Mouse (Mus musculus): Measurements from ENCODE around the gene Cmas.
A peak's percentile ranks its signal among the peaks of the same experiment; 100 is the strongest.

Gene Cmas

DNA sequence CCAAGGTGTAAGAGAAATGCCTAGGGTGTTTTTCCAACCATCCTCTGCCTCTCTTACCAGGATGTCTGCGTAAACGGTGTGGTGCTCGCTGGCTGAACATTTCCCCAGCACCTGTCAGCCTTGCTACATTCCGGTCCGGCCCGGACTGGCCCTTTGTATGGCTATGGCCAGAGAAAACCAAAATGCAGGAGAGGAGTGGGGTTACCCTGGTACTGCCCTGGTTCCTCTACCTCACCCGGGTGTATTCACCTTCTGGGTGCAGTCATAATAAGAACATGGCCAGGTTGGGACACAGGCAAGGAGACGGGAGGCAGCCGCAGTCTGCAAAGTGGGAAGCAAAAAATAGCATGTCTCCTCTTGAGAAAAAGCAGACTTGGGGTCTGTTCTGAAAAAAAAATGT, 38.6 kb downstream of the Cmas start:
- no peak for DNase-seq

DNA sequence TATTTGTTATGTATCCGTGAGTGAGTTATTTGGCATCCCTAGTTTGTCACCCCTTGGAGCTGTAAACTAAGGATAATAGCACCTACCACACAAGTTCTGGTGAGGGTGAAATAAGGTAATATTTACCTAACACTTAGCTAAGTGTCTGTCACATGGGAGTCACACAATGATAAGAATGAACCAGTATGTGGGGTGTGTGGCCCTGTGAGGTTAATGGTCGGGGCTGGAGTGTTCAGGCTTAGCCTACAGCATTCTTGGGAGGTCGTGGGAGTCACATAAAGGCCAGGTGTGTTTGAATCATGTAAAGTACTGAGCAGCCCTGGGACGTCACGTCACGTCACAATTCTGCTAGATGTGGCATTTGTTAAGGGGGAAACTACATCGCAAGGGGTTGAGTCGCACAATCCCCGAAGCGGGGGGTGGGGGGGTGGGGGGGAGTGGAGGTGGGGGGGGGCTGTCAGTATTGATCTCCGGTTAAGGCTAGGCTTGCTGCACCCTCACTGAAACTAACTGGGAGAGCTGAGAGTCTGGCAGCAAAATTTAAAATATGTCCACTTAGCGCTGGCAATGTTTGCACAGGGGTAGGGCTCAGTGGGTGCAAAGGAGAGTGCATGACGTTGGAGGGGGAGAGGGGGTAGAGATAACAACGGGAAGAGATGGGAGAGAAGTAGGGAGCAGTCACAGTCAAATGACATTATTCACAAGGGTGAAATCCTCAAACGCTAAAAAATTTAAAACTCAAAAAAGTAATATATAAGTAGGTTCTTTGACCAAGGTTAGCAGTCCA, 39.4 kb downstream of the Cmas start:
- DNase-seq: no peak

DNA sequence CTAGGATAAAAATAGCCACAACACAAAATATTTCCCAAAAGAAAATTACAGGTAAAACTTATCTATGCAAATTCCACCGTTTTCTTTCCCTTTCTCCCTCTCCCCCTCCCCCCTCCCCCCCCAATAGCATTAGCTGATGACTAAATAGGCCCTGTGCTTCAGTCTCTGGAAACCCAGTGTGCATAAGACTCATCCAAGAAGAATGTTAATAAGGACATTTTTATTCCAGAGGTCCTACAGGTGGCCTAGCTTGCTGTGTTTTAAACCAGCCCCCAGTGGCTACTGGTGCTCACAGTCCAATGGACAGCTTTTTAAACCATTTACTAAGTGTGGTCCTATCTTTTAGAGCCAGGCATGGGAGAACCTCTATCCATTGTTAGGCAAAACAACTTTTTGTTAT, 41.5 kb downstream of the Cmas start:
- DNase-seq: no peak

DNA sequence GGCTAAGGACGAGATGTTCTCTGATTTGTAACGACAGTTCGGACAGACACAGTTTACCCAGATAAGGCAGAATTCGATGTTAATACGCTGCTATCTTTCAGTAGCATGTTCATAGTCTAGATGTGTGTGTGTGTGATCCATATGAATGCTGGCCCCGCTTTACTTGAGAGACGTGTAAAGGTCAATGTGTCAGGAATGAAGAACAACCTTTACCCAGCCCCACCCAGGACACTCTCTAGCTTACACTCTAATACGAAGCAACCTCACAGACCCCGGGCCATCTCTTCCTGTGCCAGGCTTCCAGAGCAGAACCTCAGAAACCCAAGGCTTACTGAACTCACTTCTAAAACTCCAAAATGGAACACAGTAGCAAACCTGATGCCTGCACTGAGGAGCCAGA, 42.4 kb downstream of the Cmas start:
- DNase-seq: no peak

DNA sequence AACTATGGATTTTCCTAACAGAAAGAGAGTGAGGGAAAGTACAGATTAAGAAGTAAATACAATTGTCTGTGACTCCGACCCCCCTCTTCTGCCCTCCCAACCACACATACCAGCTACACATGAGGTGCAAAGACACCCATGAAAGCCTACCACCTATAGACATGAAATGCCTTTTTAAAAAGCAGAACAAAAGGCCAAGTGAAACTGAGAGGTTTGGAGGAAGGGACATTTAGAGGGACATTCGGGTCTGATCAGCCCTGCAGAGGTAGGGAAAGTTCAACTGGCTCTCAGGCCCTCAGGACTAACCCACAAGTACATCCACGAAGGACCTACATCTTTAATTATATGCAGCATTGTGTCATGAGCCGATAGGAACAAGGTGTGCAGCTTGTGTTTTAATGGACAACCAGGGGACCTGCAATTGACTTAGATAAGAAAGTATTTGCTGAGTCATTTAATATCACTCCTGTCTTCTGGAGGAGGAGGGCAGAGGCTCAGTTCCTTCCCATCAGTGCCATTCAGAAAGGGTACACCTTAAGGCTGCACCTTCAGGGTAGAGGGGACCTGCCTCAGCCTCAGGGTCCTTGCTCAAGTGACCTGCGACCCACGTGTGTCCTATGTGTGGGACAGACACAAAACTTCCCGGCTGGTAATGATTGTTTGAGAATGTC, 43.4 kb downstream of the Cmas start:
- no peak for DNase-seq

DNA sequence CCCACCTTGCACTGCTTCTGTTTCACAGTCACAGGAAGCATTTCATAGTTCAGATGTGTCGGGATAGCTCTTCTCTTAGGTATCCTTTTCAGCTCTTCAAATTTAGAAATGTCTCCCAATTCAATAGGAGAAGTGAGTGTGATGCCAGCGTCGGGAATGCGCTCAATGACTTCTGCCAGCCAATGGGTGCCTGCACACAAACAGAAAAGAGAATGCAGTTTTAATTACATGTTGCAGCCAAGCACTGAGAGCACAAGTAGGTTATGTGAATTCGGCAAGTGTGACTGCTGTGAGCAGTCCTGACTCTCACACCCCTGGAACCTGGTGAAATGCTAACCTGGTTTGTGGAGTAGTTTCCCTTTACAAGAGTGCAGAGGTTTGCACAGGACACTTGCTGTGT, 45.2 kb downstream of the Cmas start:
- DNase-seq: no peak

DNA sequence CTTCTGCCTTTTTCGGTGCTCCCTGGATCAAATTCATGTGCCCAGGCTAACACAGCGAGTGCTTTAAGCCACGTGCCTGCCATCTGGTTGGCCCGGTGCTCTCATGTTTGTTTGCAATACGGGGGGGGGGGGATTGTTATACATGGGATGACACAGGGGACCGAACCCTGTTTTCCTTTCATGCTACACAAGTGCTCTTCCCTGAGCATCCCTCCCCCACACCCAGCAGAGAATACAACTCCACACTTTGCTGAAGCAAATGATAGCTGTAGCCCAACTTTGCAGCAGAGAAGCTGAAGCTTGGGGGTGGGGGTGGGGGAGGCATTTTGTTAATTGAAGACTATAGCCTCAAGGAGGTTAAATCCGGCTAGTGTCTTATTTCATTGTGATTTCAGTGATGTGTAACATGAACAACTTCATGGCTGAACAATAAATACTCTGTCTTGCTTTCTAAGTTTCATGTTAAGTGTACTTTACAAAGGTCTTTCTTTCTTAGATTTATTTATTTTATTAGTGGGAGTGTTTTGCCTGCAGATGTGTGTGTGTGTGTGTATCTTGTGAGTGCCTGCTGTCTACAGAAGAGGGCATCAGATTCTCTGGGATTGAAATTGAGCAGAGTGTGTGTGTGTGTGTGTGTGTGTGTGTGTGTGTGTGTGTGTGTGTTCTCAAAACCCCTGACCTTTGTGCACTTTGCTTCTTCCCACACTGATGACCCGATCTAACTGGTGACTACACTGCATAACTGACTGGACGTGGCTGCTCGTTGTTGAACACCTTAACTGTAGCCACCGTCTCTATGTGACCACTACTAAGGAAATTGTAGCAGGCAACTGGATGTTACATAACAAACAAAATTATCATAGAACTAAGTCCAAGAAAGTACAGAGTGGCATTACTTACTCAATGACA, 46.4 kb downstream of the Cmas start:
- no peak for DNase-seq

DNA sequence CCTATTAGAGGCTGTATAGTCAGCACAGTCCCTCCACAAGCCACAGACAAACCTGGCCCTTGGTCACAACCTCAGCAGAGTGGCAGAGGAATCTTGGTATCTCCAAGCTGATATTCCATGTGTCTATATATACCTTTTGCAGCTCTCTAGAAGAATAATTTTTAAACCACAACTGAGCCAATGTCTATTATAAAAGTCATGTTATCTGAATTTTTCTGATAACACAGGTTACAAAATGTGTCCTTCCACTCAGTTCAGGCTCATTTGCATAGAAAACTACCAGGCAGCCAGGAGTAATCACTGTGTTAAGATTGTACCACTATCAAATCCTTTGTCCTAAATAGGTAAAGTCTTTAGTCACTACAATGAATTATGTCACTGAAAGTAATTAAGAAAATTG, 47.9 kb downstream of the Cmas start, which contains the start of gene Sult6b2:
Gene Sult6b2, minus strand, starts transcription at position 101 of the 400 bp plus-strand sequence.
- DNase-seq: no peak

DNA sequence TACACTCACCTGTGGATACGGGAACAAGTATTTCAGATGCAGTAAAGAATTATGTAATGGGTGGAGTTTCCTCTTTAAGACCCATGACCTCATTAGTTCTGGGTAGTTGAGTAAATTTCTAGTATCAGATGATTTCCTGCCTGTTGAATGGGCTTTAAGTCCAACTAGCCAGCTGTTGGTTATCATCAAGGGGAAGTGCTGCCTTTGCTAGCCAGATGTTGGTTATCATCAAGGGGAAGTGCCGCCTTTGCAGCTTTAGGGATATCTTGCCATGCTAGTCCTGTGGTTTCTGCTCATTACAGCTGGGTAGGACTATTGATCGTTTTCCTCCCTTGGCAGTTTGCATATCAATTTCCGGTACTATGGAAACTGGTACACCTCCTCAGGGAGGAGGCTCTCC, 49.8 kb downstream of the Cmas start:
- no peak for DNase-seq

DNA sequence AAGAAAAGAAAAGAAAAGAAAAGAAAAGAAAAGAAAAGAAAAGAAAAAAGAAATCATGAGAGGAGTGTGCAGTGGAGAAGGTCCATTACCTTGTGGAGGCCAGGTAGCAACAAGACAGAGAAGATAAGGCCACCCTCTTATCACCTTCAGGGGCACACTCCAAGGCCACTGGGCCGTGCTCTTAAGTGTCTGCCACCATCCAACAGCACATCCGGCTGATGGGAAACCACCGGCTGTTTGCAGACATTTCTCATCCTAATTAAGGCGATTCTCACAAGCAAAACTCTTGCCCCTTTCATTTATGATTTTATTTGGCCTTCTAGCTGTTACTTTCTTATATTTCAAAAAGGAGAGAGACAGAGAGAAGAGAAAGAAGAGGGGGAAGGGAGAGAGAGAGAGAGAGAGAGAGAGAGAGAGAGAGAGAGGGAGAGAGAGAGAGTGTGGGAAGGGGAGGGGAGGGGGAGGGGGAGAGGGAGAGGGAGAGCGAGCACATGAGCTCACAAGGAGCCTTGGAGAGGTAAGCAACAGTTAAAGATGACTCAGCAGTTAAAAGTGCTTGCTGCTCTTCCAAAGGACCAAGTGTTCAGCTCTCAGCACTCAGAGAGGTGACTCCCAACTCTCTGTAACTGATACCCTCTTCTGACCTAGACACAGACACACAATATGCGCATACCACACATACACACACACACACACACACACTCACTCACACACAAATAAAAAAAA, 53.0 kb downstream of the Cmas start:
- DNase-seq: no peak

DNA sequence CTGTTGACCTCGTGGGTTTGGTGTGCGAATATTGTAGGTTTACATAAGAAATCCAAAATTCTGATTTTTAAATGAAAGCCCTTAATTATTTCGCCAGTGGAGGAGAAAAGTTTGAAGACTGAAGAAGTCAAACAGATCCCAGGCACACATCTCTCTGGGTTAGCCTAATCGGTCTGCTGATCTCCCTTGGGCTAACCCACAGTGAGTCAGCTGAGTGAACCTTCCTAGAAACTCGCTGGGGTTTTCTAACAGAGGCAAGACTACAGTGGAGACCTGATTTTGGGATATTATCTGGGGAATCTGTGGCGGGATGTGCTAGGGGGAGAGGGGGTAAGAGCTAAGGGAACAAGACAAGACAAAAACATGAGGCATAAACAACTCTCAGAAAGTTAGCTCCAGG, 53.8 kb downstream of the Cmas start:
- no peak for DNase-seq

DNA sequence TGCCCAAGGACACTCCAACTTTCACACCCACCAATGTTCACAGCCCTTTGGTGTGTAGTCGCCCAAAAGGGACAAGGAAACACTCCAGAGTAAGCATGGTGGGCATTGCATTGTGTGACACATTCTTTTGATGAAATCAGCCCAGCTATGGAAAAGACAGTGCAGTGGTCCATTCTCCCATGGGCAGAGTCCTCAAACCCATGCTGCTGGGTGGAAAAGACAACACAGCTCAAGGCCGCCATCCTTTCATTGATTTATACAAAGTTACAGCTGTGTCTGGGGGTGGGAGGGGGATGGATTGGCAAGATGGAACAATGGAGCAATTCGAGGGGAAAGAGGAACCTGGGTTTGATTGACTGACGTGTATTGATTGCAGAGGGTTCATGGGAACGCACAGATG, 56.5 kb downstream of the Cmas start:
- no peak for DNase-seq

DNA sequence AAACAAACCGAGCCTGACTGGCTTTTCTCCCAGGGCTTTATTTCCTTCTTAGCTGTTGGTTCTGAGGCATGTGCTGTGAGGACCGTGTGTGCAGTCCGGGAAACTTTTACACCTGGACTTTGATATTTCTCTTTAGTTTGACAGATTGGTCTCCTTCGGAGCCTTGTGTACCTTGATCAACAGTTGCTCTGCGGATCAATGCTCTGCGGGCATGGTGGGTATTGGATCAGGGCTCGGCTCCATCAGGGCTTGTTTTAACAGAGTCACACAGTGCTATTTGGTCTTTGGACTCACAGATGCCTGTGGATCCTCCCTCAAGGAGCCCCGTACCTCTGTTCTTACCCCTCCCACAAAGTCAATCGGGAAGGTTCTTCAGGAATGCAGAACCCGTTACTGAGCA, 57.5 kb downstream of the Cmas start:
- peak; percentile 69 for DNase-seq

DNA sequence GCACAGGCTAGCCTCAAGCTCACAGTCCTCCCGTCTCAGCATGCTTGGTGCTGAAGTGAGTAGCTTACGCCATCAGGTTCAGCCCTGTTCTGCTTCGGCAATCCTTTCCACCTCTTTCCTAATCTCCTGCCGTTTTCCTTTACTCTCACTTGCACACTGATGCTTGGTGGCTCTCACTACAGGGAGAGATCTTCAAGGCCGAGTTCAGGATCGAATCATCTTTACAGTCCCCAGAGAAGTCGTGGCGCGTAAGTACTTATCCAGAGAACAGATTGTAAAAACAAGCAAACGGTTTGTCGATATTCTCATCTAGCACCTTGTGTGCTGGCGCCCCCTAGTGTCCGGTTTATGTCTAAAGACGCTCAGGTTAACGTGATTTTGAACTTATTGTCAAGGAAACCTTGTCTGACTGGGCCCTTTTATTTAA, 58.0 kb downstream of the Cmas start:
- peak; percentile 91 for DNase-seq

DNA sequence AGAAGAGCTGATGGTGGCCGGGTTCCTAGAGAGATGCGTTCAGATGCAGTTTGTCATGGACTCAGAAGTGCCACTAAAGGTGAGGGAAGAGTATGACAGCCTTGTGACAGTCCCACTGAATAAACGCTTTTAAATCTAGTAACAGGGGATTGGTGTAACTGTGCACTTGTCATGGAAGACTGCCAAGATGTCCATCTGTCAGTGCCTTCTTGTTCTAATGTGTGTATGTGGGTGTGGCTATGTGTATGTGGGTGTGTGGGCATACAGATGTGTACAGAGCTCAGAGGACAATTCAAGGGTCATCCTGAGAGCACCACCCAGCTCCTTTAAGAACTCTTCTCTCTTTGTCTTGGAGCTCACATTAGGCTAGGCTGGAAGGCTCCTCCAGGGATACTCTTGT, 59.0 kb downstream of the Cmas start:
- DNase-seq: no peak

DNA sequence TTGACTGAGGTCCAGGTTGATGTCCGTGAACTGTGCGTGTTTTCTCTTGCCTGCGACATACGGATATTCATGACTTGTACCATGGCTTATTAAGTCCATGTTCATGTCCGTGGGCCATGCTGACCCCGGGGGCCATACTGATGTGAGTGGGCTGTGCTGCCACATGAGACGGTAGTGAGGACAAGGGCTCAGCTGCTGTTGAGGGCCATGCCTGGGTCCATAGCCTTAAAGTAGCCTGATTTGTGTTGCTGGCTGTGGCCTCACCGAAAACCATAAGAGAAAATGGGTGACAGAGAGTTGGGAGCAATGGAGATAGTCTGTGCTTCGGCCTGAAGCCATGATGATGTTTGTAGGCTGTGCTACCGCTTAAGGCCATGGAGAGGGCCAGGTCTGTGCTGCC, 61.8 kb downstream of the Cmas start:
- DNase-seq: no peak

DNA sequence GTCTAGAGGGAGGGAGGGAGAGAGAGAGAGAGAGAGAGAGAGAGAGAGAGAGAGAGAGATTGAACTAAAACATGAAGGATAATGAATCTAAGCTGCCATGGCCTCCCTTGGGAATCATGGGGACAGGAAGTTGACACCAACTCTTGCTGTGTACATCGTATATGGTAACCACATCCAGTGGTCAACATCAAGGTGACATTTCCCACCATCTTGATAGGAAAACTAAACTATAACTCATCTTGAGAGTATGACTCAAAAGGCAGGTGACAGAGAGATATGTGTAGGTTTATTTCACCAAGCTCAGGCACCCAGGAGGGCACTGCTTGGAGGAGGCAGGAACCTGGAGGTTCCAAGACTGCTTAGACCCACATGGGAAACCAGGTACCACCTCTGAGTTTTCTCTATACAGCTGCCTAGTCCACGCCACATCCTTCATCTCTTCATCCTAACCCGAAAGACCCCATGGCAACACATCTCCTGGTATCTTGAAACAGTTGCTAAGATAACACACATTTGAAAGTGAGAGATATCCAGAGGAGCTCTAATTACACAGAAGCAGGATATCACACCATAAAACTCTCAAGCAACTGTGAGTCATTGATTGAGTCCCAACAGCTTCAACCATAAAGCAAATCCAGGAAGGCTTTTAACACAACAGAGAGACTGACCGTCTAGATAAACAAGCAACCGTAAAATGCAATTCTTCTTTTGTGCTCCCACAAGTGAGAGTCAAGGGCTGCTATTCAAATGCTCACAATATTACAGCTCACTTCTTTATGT, 66.7 kb downstream of the Cmas start:
- no peak for DNase-seq

Data from kidney, adult 9 months (tissue).